Mouse (Mus musculus): Measurements from ENCODE around the gene Slc18b1.

The Slc18b1 gene

DNA sequence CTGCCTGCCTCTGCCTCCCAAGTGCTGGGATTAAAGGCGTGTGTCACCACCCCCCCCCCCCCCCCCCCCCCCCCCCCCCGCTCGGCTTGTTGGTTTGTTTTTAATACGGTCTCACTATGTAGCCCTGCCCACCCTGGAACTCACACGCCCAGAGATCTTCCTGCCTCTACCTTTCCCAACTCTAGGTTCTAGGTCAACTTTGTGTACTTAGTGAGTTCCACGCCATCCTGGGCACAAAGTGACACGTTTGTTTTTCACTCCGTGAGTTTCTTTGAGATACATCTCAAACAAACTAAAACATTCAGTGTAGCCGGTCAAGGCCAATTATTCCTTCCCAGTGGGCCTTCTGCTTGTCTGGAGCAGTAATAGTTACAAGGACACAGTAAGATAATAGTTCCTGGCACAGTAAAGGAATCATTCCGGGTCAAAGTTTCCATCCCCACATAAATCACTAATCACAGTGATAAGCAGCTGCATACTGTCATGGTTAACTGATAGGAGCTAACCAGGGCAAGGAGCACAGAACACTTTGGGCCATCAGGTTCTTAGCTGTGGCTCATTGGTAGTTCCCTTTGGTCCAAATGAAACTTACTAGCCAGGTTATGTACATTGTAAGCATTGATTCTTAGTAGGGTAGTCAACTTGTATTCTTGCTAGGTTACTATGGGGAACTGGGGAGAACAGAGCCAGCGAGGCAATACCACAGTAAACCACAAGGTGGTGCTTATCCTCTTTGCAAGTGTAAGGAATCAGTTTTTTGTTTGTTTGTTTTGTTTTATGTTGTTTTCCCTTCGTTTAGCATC, 15.1 kb downstream of the Slc18b1 start:
- peak; percentile 31 for DNase-seq

DNA sequence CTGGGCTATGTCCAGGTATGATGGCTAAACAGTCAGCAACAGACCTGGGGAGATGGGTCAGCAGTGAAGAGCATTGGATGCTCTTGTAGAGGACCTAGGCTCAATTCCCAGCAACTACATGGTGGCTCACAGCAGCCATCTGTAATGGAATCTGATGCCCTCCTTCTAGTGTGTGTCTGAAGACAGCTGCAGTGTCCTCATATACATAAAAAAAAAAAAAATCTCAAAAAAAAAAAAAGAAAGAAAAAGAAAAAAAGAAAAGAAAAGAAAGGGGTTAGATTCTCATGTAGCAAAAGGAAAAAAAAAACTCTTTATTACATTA, 15.6 kb downstream of the Slc18b1 start:
- DNase-seq: no peak

DNA sequence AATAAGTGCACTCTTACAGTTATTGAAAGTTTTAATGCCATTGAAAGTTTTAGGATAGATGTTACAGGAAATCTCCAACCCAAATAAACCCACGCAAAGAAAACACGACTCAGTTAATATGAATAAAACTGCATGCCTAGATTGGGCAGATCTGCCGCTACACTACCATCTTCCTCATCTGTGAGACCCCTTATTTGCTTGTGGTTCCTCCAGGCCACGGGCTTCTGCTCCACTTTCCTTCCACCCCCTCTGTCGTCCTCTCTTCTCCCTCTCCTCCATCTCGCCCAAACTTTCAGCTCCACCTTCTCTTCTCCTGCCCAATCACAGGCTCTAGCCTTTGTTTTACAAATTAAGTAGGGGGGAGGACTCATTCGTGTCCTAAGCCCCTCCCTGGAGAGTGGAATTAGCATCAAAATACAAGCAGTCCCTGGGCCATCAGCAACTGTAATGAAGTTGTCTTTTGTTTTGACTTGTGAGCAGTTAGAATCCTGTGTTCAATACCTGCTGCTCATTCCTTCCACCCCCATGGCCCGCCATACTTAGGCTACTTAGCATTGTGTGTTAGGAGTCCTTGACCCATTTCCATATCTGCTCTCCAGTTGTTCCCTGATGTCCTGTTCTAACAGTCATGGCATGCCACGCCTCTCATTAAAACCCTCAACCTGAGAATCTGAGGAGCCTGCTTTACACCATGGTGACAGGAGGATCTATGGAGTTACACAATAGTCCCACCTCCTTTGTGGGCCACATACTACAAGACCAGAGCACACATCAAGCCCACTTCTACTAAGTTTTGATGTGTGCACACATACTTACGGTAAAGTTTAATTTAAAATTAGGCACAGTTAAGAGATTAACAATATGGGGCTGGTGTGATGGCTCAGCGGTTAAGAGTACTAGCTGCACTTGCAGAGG, 16.3 kb downstream of the Slc18b1 start:
- no peak for DNase-seq

DNA sequence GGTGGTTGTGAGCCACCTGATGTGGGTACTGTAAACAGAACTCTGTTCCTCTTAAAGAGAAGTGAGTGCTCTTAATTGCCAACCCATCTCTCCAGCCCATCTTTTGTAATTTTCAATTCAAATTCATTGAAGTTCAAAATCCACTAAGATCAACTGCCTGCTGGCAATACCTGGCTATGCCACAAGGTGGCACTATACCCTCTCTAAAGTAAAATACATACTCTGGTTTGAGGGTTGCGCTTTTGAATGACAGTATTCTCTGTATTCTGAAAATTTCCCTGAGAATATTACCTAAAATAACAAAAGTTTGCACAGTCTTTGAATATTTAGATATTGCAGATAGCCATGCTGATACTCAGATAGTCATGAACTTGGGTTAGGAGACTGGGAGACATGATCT, 18.4 kb downstream of the Slc18b1 start:
- peak; percentile 34 for DNase-seq

DNA sequence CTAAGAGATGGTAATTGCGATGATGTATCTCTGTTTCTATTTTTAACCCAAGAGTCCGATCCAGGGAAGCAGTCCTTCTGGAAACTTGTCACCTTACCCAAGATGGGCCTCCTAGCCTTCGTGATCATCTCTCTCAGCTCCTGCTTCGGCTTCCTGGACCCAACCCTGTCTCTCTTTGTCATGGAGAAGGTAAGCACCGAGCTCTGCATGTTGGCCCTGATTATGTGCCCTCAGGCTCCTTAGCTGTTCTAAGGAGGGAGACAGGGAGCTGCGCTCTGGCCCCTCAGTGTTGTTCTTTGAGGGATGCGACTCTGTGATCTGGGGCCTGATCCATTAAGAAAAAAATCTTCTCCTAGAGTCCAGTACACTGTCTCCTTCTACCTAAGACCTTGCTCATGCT, 19.5 kb downstream of the Slc18b1 start:
- DNase-seq: no peak

DNA sequence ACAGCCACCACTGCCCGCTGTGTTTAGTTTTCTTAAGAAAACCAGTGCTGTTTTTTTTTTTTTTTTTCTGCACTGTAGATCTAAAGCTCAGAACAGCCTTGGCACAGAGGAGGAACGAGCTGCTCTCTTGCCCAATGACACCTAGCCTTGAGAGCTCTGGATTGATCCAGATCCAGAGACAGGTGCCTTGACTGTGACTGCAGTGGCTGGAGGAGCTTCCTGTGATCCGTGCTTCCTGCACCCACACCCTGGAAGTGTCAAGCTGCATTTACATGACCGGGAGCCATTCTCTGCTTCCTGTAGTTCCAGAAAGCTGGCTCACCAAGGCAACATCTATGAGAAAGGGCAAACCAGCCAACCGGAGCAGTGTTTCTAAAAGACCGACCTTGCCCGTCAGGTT, 29.7 kb downstream of the Slc18b1 start:
- no peak for DNase-seq

DNA sequence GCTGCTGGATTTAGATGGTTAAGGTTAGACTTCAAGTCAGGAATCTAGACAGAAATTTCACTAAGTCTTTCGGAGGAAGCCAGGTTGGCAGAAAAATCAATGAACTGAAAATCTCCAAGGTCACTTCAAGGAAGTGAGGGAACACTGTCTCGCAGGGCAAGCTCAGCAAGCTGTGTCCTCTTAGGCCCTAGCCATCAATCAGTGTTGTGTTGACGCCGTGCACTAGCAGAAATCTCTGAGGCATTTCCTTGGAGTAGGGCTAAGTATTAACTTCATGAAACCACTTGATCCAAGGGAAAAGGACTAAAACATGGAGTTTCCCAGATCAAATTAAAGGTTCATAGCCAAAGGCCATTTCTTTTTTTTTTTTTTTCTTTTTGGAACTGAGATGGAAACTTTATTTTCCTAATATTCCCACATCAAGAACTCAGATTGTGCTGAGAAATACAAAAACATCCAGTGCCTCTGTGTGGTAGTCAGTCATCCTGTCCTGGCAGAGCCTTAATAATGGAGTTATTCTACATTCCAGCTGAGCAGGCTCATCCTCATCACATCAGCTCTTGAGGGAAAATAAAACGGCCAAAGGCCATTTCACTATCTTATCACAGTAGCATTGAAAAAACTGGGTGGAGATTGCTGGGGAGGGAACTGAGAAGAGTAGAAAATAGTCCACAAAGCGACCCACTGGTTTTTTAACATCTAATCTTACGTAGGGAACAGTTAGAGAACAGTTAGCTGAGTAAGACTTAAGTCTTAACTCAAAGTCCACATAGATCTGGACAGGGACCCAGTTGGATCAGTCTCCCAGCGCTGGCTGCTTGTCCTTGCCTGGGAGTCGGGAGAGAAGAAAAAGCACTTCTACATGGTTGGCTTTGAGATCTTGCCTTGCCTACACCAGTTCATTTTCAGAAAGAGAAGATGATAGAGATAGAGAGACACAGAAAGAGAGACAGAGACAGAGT, 39.5 kb downstream of the Slc18b1 start:
- DNase-seq: no peak

DNA sequence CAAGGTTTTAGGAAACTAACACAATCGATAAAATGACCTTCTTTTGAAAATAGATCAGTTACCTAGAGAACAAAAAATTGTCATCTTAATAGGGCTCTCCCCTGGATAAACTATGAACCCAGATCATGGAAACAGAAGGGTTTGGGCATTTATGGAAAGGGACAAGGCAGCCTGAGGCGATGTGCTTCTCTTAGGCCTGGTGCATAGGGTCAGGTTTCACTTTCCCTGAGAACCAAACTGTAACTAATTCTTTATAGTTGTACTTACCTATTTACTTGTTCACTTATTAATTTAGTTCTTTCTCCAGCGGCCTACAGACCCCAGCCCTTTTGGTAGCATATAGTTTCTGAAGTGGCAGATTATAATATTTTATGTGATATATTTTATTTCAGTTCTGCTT, 40.3 kb downstream of the Slc18b1 start:
- DNase-seq: no peak

DNA sequence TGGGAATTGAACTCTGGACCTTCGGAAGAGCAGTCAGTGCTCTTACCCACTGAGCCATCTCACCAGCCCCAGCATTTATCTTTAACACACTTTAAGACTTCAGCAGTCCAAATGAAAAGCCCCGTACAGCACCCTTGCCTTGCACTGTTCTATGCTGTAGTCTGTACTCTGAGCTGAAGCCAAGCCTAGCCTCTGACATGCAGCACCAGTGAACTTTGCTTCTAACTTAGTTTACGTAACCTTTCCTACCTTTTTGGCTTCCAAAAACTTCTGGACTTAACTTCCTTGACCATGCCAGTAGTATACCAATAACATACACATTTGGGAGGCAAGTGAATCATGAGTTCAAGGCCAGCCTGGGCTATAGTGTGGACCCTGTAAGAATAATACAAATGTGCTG, 42.1 kb downstream of the Slc18b1 start:
- DNase-seq: no peak

DNA sequence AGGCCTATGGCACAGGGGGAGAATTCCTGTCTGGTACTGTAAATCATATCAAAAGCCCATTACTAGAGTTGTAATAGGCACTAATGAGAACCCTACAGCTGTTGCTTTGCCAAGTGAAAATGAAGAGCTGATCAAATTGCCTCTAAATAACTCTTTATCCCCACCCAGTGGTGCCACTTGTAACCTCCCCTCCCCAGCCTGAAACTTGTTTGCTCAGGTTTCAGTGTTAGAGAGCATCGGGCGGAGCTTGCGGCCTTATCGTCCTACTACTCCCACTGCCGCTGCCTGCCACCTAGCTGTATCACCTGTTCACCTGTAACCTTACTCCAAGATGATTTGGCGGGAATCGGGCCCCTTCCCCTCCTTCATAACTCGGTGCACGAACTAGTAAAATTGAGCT, 42.6 kb downstream of the Slc18b1 start:
- no peak for DNase-seq

DNA sequence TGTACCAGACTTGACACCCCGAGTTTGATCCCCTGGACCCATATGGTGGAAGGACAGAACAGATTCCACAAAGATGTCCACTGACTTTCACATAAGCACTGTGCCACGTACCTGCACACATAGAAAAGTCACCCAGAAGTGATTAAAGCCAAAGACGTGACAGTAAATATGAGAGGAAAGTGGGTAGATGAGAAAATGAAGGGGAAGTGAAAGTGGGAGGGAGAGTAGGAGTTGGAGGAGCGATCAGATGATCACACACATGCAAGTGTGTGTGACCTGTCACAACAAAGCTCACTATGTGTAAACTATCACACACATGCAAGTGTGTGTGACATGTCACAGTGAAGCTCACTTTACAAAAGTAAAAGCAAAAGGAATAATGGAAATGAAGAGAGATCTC, 43.7 kb downstream of the Slc18b1 start:
- DNase-seq: no peak

DNA sequence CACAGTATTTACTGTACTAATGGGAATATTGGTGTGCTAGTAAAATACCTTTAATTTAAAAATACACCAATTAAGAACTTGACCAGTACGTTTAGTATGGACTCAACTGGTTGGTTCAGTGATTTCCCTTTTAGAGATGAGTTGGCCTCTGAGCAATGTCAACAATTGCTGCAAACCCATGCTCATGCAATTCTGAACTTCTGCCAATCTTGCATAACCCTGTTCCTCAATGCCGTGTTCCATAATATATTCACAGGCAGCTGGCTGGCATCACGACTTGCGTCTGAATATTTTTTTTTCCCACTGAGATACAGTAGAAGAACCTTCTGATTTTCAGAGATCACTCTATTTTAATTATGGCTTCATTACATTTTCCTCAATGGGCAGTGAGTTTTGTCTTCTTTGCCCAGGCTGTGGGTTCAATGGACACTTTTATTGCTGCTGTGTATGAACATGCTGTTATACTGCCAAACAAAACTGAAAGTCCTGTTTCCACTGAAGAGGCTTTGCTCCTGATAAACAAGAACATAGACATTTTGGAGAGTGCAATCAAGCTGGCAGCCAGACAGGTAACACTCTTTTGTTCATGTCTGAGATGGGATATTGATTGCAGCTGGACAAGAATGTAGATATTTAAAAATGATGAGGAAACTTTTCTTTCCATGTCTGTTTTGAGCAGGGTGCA, 54.6 kb downstream of the Slc18b1 start, which contains the start of gene Vnn3:
TSS of gene Vnn3 (plus strand) at position 235 of the 685 bp plus-strand sequence.
- no peak for DNase-seq

DNA sequence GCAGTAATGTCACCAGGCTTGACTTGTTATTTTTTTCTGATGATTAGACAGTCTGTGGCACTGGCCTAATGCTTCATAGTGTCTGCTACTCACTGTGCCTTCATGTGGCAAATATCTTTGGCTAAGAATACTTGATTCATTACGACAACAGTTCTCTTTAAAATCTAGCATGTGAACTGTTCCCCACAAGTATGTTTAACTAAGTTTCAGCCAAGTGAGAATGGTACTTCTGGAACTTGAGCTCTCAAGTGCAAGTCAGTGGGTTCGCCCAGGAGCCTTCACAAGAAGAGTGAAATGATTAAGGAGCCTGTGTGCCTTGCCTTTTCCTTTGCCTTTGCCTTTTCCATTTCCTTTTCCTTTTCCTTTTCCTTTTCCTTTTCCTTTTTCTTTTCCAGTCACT, 55.3 kb downstream of the Slc18b1 start:
- no peak for DNase-seq

DNA sequence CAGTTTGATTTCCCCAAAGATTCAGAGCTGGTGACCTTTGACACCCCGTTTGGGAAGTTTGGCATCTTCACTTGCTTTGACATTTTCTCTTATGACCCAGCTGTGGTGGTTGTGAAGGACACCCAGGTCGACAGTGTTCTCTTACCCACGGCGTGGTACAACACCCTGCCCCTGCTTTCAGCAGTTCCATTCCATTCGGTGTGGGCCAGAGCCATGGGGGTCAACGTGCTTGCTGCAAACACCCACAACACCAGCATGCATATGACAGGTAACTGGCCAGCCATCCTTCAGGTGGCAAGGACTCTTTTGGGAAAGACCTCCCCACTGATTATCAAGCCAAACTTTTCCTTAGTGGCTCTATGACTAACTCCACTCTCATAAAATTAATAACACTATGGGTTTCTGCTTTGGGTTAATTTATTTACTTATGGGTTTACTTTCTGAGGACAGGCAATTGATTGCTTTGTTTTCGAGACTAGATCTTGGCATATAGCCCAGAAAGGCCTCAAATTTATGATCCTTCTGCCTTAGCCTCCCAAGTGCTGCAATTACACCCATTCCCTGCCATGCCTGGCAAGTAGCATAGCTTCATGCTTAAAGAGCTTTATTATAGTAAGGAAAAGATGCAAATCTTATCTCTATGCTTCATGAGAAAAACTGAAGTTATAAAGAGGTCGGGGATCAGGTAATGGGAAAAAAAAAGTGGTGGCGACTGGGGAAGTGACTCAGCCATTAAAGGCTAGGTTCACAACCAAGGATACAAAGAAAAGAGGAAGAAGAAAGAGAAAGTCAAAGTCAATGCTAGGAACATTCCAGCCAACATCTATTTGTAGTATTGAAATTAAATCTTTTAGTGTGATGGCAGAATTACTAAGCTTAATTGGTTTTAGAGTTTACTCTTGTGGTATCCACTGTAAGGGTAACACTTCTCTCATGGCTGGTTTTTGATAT, 67.9 kb downstream of the Slc18b1 start:
- no peak for DNase-seq
